Mouse (Mus musculus): ENCODE results near the gene Samhd1. TPM values are rescaled to one million over a fixed set of nuclear protein-coding genes. Genes with fewer than 3 reads are reported as not detected.

Gene Samhd1
- polyA plus RNA-seq, 1 experiment from 2014 or later = 29.9 TPM

DNA sequence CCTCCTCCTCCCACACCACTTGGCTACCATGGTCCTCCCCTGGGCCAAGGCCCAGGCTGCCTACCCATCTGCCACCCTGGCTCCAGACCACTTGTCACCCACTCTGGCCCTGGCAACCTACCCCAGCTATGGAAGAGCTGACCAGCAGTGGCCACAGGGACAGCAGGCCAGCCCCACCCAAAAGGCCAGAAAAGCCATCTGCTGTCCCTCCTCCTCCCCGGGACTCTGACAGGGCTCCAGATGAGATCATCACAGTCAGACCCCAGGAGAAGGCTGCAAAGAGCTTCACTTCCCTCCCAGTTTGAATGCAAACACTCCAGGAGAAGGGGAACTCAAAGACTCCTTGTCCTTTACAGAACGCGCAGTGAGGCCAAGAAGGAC, 65.7 kb downstream of the Samhd1 start:
- 0 out of 2 replicates have a peak, but pooled peaks cover 1% of the 10 kb centered on the region for H3K36me3 ChIP-seq (ENCODE audit: control insufficient read depth, insufficient read depth, low read length)
- H3K27me3 ChIP-seq (ENCODE audit: control insufficient read depth, insufficient read depth, low read length) = no peaks in the 10 kb centered on the region
- H3K4me2 ChIP-seq (replicated peaks; ENCODE audit: low read depth, low read length) = no peak overlapping the region
- H3K4me3 ChIP-seq (ENCODE audit: low read depth, low read length) = no peak overlapping the region
- no peaks in the 10 kb centered on the region for H3K9me3 ChIP-seq (ENCODE audit: control insufficient read depth, low read length)
- DNase-seq (ENCODE audit: low spot score) (no peak), ATAC-seq (ENCODE audit: low FRiP score) (peak; percentile 39; the same call in 1 of the 2 replicates)
- H3K4me1 ChIP-seq (replicated peaks; ENCODE audit: control insufficient read depth, insufficient read depth, low read length) = peaks cover 9% of the 10 kb centered on the region; the same call in 1 of the 2 replicates
- H3K27ac ChIP-seq (ENCODE audit: low read depth, low read length) = peak overlapping the region; percentile 31; the same call in 1 of the 2 replicates
- H3K9ac ChIP-seq (ENCODE audit: low read depth, low read length) = no peak overlapping the region
- WGBS = 44% methylated on average over 3 of the region's 3 CpGs

DNA sequence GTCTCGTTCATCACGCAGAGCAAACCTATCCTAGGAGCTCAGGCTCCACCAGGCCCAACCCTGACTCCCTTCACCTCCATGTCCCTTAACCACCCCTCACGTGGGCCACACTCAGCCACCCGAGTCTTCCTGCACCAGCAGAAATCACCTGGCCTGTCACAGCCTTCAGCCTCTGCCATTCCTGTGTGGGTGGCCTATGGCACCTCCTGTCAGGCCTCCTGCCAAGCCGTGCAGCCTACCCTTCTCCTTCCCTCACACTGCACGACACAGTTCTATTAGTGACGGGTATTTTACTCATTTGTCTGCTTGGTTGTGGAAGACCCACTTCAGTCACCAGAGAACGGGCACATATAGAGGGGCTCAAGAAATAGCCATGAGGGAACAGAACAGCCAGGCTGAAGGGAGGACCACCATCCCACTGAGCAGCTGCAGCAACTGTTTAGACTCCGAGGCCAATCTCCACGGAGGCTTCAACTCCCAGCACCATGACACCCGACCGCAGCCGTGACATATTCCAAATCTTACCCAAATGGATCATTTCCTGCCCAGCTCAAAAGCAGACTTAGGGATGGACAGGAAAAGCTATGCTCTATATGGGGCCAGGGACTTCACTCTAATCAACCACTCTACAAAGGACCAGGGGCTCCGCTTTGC, 66.2 kb downstream of the Samhd1 start:
- H3K4me2 ChIP-seq (replicated peaks; ENCODE audit: low read depth, low read length) = no peak overlapping the region
- H3K4me1 ChIP-seq (replicated peaks; ENCODE audit: control insufficient read depth, insufficient read depth, low read length) = peaks cover 9% of the 10 kb centered on the region; the same call in 1 of the 2 replicates
- no peak overlapping the region for H3K27ac ChIP-seq (ENCODE audit: low read depth, low read length)
- H3K9ac ChIP-seq (ENCODE audit: low read depth, low read length) = no peak overlapping the region
- H3K4me3 ChIP-seq (ENCODE audit: low read depth, low read length) = no peak overlapping the region
- 0 out of 2 replicates have a peak, but pooled peaks cover 2% of the 10 kb centered on the region for H3K36me3 ChIP-seq (ENCODE audit: control insufficient read depth, insufficient read depth, low read length)
- no peak for DNase-seq (ENCODE audit: low spot score)
- WGBS = 76% methylated on average over 14 of the region's 14 CpGs
- ATAC-seq (ENCODE audit: low FRiP score) = no peak
- H3K9me3 ChIP-seq (ENCODE audit: control insufficient read depth, low read length) = no peaks in the 10 kb centered on the region
- H3K27me3 ChIP-seq (ENCODE audit: control insufficient read depth, insufficient read depth, low read length) = no peaks in the 10 kb centered on the region

DNA sequence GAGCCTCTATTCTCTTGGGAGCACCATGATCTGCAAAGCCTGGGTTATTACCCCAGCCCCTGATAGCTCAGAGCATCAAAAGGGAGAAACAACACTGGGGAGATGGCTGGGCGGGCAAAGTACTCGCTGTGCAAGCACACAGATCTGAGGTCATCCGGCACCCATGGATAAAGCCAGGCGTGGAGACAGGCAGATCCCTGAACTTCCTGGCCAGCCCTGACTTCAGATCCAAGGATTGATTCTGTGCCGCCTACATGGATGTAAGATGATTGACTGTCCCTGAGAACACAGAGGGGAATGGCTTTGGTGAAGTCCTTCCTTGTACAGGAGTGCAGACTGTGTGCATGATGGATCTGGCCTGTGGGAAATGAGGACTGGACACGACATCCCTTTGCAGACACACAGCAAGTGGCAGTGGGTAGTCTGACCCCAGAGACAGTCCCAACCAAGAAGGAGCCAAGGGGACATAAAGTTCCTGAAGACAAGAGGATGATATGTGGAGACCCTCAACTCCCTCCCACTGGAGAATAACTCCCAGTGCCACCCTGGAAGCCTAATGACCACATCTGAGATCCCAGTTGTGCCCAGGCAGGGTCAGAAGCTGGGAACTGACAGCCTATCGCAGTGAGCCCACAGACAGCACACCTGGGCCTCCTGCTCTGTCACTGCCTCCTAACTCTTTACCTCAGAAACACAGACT, 68.2 kb downstream of the Samhd1 start:
- Histone ChIP-seq H3K9me3 (ENCODE audit: control insufficient read depth, low read length) (no peaks in the 10 kb centered on the region), H3K27ac (ENCODE audit: low read depth, low read length) (no peak overlapping the region), H3K27me3 (ENCODE audit: control insufficient read depth, insufficient read depth, low read length) (no peaks in the 10 kb centered on the region), H3K4me1 (replicated peaks; ENCODE audit: control insufficient read depth, insufficient read depth, low read length) (peaks cover 9% of the 10 kb centered on the region; the same call in 1 of the 2 replicates), H3K4me2 (replicated peaks; ENCODE audit: low read depth, low read length) (no peak overlapping the region), H3K9ac (ENCODE audit: low read depth, low read length) (no peak overlapping the region), H3K4me3 (ENCODE audit: low read depth, low read length) (no peak overlapping the region), H3K36me3 (ENCODE audit: control insufficient read depth, insufficient read depth, low read length) (0 out of 2 replicates have a peak, but pooled peaks cover 2% of the 10 kb centered on the region)
- ATAC-seq (ENCODE audit: low FRiP score) (no peak), DNase-seq (ENCODE audit: low spot score) (no peak)
- 90% methylated on average over 7 of the region's 7 CpGs for WGBS

DNA sequence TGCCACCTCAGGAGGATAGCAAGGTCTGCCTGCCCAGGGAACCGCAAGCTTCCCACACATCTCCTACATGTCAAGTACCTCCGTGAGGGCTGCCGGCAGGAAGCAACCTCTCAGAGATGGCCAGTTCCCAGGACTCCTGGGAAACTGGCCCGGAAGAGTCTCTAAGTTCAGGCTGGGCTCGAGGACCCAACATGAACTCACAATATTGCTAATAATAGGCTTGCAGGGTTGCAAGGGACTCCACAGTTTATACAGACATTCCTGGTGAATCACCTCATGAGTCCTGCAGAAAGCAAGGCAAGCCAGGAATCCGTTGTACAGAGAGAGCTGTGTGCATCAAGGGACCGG, 69.2 kb downstream of the Samhd1 start:
- ATAC-seq (ENCODE audit: low FRiP score) (no peak), DNase-seq (ENCODE audit: low spot score) (no peak)
- Histone ChIP-seq H3K4me1 (replicated peaks; ENCODE audit: control insufficient read depth, insufficient read depth, low read length) (0 out of 2 replicates have a peak, but pooled peaks cover 4% of the 10 kb centered on the region), H3K27me3 (ENCODE audit: control insufficient read depth, insufficient read depth, low read length) (no peaks in the 10 kb centered on the region), H3K4me2 (replicated peaks; ENCODE audit: low read depth, low read length) (no peak overlapping the region), H3K9ac (ENCODE audit: low read depth, low read length) (no peak overlapping the region), H3K36me3 (ENCODE audit: control insufficient read depth, insufficient read depth, low read length) (0 out of 2 replicates have a peak, but pooled peaks cover 2% of the 10 kb centered on the region), H3K4me3 (ENCODE audit: low read depth, low read length) (no peak overlapping the region), H3K9me3 (ENCODE audit: control insufficient read depth, low read length) (no peaks in the 10 kb centered on the region), H3K27ac (ENCODE audit: low read depth, low read length) (no peak overlapping the region)
- 79% methylated on average over 7 of the region's 7 CpGs for WGBS

DNA sequence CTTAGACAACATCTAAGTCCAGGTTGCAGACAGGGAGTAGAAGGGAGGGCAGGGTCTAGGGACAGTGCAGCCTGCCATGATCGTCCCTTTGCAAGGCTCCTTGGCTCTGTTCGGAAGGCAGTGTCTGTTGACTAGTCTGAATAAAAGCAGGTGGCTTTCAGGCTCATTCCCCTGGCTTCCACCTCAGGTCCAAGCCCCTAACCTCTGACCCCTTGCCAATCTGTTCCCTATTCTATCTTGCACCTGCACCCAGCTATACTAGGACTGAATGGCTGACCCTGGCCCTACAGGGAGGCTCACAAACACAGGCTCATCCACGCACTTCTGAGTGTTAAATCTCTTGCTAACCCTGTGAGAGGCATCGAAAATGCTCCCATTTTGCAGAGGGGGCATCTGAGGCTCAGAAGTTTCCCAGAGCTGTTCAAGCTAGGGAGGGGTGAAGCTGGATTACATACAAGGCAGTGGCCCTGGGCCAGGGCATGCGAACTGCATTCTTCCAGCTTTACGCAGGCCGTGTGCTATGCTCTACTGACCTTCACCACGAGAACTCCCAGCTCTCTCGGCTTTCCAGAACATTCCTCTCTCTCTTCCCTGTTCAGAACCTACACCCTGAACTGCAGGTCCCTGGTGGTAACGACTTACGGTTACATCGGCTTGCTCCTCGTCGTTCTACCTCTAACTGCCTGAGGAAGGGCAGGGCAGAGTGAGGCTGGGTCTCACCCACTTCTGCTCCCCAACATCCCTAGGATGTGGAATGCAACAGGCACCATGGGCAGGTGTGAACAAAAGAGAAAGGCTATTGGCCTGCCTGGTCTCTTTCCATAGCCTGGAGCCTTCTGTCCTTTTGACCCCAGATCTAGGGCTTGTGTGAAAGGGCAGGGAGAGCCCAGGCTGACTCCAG, 69.8 kb downstream of the Samhd1 start:
- Histone ChIP-seq H3K4me1 (replicated peaks; ENCODE audit: control insufficient read depth, insufficient read depth, low read length) (0 out of 2 replicates have a peak, but pooled peaks cover 4% of the 10 kb centered on the region), H3K36me3 (ENCODE audit: control insufficient read depth, insufficient read depth, low read length) (0 out of 2 replicates have a peak, but pooled peaks cover 2% of the 10 kb centered on the region)
- 85% methylated on average over 14 of the region's 14 CpGs for WGBS

DNA sequence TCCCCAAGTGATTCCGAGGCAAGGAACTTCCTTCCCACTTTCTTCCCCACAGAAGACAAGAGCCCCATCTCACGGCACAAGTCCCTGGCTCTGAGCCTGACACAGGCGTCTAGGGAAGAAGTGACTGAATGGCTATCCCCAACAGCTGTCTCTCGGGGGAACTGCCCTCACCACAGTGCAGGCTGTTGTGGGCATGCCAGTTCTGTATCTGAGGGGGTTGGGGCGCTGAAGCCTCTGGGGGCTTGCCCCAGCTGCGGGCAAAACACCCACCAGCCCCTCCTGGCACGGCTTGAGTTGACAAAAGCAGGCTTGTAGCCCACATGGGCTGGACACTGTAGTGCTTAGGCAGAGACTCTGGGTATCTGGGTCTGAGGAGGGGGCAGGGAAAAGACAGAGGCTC, 70.9 kb downstream of the Samhd1 start:
- Histone ChIP-seq H3K9me3 (ENCODE audit: control insufficient read depth, low read length) (no peaks in the 10 kb centered on the region), H3K27me3 (ENCODE audit: control insufficient read depth, insufficient read depth, low read length) (no peaks in the 10 kb centered on the region), H3K4me1 (replicated peaks; ENCODE audit: control insufficient read depth, insufficient read depth, low read length) (peaks cover 5% of the 10 kb centered on the region), H3K9ac (ENCODE audit: low read depth, low read length) (no peak overlapping the region), H3K4me3 (ENCODE audit: low read depth, low read length) (no peak overlapping the region), H3K4me2 (replicated peaks; ENCODE audit: low read depth, low read length) (no peak overlapping the region), H3K36me3 (ENCODE audit: control insufficient read depth, insufficient read depth, low read length) (0 out of 2 replicates have a peak, but pooled peaks cover 2% of the 10 kb centered on the region), H3K27ac (ENCODE audit: low read depth, low read length) (no peak overlapping the region)
- 81% methylated on average over 7 of the region's 7 CpGs for WGBS
- DNase-seq (ENCODE audit: low spot score) (no peak), ATAC-seq (ENCODE audit: low FRiP score) (no peak)

More for the DNA sequence above, 69.8 kb downstream of the Samhd1 start:
- Histone ChIP-seq H3K9me3 (ENCODE audit: control insufficient read depth, low read length) (no peaks in the 10 kb centered on the region), H3K27me3 (ENCODE audit: control insufficient read depth, insufficient read depth, low read length) (no peaks in the 10 kb centered on the region), H3K9ac (ENCODE audit: low read depth, low read length) (no peak overlapping the region; the same call in 1 of the 2 replicates), H3K4me2 (replicated peaks; ENCODE audit: low read depth, low read length) (no peak overlapping the region), H3K4me3 (ENCODE audit: low read depth, low read length) (no peak overlapping the region), H3K27ac (ENCODE audit: low read depth, low read length) (no peak overlapping the region)
- DNase-seq (ENCODE audit: low spot score) (no peak), ATAC-seq (ENCODE audit: low FRiP score) (no peak)

DNA sequence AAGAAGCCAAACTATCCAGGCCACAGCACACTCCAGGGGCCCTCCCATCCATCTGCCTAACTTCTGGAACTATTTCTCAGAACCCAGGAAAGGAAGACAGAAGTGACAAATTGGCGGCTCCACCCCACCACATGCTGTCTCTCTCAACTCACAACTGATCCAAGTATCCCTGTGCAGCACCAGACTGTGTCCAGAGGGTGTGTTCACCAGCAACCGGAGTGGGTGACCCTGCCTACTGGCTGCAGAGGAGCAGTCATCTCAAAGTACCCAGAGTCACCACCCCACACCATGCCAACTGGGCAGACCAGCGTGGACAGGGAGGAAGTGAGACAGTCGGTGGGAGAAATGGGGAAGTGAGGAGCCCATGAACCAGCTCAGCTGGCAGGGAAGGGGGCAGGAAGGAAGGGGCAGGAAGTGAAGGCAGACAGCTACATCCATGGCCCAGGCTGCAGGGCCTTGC, 71.8 kb downstream of the Samhd1 start:
- H3K4me3 ChIP-seq (ENCODE audit: low read depth, low read length) = no peak overlapping the region
- H3K27me3 ChIP-seq (ENCODE audit: control insufficient read depth, insufficient read depth, low read length) = no peaks in the 10 kb centered on the region
- DNase-seq (ENCODE audit: low spot score) (no peak), ATAC-seq (ENCODE audit: low FRiP score) (no peak)
- 78% methylated on average over 4 of the region's 4 CpGs for WGBS
- no peak overlapping the region for H3K9ac ChIP-seq (ENCODE audit: low read depth, low read length)
- peaks cover 11% of the 10 kb centered on the region for H3K4me1 ChIP-seq (replicated peaks; ENCODE audit: control insufficient read depth, insufficient read depth, low read length)
- H3K9me3 ChIP-seq (ENCODE audit: control insufficient read depth, low read length) = no peaks in the 10 kb centered on the region
- no peak overlapping the region for H3K4me2 ChIP-seq (replicated peaks; ENCODE audit: low read depth, low read length)
- no peak overlapping the region for H3K27ac ChIP-seq (ENCODE audit: low read depth, low read length)
- H3K36me3 ChIP-seq (ENCODE audit: control insufficient read depth, insufficient read depth, low read length) = 0 out of 2 replicates have a peak, but pooled peaks cover 2% of the 10 kb centered on the region

DNA sequence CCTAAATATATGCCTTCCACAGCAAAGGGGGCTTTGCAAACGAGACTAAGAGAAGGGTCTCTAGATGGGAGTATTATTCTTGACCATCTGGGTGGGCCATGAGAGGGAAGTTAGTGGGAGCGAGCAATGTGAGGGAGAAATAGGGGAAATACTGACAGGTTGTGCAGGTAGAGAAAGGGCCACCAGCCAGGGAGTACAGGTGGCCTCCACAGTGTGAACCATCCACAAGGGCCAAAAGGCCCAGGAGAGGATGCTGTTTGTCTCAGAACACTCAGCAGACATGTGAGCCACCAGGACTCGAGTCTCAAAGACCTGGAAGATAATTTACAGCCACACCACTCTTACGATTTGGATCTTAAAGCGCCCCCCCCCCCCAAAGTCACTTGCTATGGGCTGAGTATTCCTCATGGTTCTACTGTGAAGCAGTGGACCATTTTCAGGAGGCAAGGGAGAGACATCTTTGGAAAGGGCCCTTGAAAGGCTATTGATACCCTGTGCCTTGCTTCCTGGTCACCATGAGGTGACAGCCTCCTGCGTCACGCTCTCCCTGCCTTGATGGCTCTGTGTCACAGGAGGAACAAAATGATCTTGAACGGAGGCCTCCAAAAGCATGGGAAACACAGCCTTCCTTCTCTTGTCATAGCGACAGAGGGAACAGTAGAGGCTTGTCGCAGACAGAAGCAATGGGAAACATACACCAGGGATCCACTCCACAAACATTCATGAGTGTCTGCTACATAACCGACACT, 74.3 kb downstream of the Samhd1 start:
- ATAC-seq (ENCODE audit: low FRiP score) (no peak), DNase-seq (ENCODE audit: low spot score) (no peak)
- Histone ChIP-seq H3K4me3 (ENCODE audit: low read depth, low read length) (no peak overlapping the region), H3K36me3 (ENCODE audit: control insufficient read depth, insufficient read depth, low read length) (0 out of 2 replicates have a peak, but pooled peaks cover 2% of the 10 kb centered on the region), H3K4me2 (replicated peaks; ENCODE audit: low read depth, low read length) (no peak overlapping the region), H3K9ac (ENCODE audit: low read depth, low read length) (no peak overlapping the region), H3K4me1 (replicated peaks; ENCODE audit: control insufficient read depth, insufficient read depth, low read length) (peaks cover 12% of the 10 kb centered on the region), H3K27ac (ENCODE audit: low read depth, low read length) (no peak overlapping the region), H3K27me3 (ENCODE audit: control insufficient read depth, insufficient read depth, low read length) (no peaks in the 10 kb centered on the region), H3K9me3 (ENCODE audit: control insufficient read depth, low read length) (no peaks in the 10 kb centered on the region)
- 86% methylated on average over 11 of the region's 11 CpGs for WGBS

Data from hindbrain, embryonic 11.5 days (tissue).